Mouse (Mus musculus) urinary bladder, postnatal 36 days (tissue): ENCODE results near the gene Hao1.

ENCODE experiments used
- DNase-seq, 2 experiments: peaks; one replicate each; pipeline ENCODE4 v3.0.0; 2022; ENCODE audit warnings: low spot score in 2 of 2, mixed read lengths in 1 of 2

Hao1 gene

DNA sequence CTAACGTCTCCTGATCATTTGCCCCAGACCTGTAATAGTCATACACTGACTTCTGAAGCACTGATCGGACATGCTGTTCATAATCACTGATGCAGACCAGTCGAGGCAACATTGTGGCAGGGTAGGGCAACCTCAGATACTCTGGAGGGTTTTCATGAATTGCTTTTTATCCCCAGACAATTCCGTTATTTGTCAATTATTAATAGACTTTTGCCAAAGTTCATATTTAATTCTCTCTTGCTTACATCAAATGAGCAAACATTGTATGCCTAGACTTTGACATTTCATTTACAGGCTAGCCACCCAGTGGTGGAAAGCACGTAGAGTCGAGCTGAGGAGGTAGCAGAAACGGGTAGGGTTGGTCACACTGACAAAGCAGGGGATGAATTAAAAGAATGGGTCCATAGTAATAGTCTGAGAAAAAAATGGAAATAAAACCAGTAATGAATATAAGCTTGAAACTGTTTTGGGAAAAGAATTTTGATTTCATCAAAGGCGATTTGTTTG, at the start of gene Hao1:
Gene Hao1 (minus strand): TSS at position 148 of the 507 bp plus-strand sequence.
- DNase-seq: no peak

GRCm38 (mm10) chr2:134591081-134591694, 37.0 kb upstream of the Hao1 start:
- no peak for DNase-seq

- no peak for DNase-seq
These were observed 31.1 kb upstream of the Hao1 start for GRCm38 (mm10) chr2:134585243-134585642.

DNA sequence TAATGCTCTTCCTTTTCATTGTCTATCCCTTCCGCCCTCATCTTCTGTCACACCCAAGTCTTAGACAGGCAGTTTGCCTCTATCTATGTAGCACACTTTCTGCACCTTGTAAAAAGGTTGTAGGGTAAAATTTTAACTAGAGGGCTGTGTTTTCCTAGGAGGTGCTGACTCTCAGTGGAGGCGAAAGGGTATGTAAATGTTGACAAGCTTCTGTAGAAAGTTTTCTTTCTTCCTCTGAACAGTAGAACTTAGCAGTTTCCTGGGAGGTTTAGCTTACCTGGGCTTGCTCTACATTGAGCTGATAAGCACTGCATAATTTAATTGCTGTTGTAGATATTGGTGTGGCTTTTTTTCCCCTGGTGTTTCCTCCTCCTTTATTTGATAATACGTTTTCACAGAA, 5.3 kb upstream of the Hao1 start:
- no peak for DNase-seq

DNA sequence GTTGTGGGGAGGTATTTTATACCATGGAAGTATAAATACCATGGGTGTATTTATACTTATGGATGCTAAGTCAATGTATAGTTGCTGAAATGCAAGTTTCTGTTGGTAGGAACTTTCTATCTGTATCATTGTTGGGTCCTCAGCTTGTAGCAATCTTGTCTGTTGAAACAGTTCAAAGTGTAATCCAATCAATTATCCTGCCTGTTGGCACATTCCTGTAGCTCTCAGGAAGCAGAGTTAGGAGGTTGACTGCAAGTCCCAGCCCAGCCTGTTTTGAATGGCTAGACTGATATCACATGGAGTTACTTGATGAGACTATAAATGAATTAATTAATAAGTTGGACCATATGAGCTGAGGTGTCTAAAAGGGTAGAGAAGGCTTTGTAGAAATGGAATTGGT, 1.8 kb downstream of the Hao1 start:
- DNase-seq: no peak

GRCm38 (mm10) chr2:134549770-134550169, 4.4 kb downstream of the Hao1 start:
- DNase-seq: peak; percentile 41 to 44

- no peak for DNase-seq
These were observed 9.1 kb downstream of the Hao1 start for GRCm38 (mm10) chr2:134545116-134545515.

GRCm38 (mm10) chr2:134544321-134545065, 9.7 kb downstream of the Hao1 start:
- no peak for DNase-seq

GRCm38 (mm10) chr2:134543501-134543900, 10.7 kb downstream of the Hao1 start:
- DNase-seq: no peak

- DNase-seq: no peak
These were observed 13.1 kb downstream of the Hao1 start for GRCm38 (mm10) chr2:134541019-134541418.

- DNase-seq: no peak
These were observed 15.7 kb downstream of the Hao1 start for GRCm38 (mm10) chr2:134538451-134538850.

- no peak for DNase-seq
These were observed 25.9 kb downstream of the Hao1 start for GRCm38 (mm10) chr2:134528122-134528810.

DNA sequence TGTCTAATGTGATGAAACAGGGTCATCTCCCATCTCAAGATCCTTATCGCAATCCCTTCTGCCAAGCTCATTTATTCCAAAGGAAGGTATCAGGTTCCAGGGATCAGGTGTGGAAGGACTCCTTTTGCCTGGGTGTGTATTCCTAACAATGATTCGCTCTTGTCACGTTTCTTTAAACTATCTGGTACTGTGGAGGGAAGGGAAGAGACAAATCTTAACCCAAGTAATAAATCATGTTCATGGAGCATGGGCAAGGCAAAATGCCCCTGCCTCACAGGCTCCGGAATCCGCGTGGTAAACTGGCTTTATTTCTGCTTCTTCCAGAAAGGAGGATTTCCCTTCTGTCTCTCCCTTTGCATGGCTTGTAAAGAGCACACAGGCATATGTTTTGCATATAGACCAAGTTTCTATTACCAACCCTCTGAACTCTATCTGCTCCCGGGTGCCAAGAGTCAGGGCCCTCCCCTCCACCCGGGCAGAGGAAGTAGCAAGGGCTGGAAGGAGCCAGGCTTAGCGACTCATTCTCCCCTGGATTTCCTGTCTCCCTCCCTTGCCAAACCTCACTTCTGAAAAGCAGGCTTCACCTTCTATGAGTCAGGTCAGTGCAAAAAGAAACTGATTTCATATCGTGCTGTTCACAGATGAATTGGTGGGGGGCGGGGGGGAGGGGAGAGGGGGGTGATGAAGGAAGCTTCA, 26.6 kb downstream of the Hao1 start:
- DNase-seq: no peak

DNA sequence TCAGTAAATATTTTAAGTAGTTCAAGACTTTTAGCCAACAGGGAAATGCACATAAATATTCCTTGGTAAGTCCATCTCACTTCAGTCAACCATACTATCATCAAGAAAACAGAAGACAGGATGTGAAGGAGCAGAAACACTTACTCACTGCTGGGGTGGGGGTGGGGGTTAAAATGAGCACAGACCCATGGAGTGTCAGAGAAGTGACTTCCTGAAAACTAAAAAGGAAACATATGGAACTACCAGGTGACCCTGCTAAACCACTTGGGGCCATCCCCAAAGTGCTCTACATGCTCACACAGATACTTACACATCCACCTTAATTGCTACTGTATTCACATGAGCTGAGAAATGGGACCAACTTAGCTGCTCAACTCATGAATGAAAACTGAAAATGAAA, 36.1 kb downstream of the Hao1 start:
- DNase-seq: no peak

DNA sequence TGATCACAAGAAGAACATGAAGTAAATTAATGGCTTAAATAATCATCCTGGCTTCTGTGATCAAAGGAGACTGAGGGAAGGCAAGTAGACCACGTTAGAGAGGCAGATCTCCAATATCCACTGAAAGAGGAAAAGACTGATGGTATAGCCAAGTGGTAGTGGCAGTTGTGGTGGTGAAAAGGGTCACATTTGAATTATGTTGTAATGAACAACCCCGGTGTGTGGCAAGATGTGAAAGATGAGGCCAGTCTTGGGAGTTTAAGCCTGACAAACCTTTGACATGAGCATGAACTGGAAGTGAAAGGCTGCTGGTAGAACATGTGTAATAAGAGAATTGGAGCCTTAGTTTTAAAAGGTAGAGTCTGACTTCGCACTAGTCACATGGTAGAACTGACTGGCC, 54.4 kb downstream of the Hao1 start:
- no peak for DNase-seq

GRCm38 (mm10) chr2:134498450-134498849, 55.7 kb downstream of the Hao1 start:
- DNase-seq: no peak

- DNase-seq: no peak
These were observed 65.5 kb downstream of the Hao1 start for GRCm38 (mm10) chr2:134488671-134489070.

- DNase-seq: no peak
These were observed 67.9 kb downstream of the Hao1 start for GRCm38 (mm10) chr2:134486055-134486834.

GRCm38 (mm10) chr2:134482683-134483082, 71.5 kb downstream of the Hao1 start:
- DNase-seq: no peak

GRCm38 (mm10) chr2:134481759-134482158, 72.4 kb downstream of the Hao1 start:
- peak; percentile 46 to 62 for DNase-seq

- no peak for DNase-seq
These were observed 73.0 kb downstream of the Hao1 start for GRCm38 (mm10) chr2:134481174-134481573.
